Mouse (Mus musculus) myocyte (in vitro differentiated cells): ENCODE results near the gene Tmem25.

Experiments used
- MAX ChIP-seq: IDR thresholded peaks from one replicate; pipeline ENCODE4 v1.6.1; 2011; ENCODE audit warnings: low read depth, mild to moderate bottlenecking, control low read depth
- MYOD1 ChIP-seq, 3 experiments: IDR thresholded peaks; one replicate each; pipeline ENCODE4 v1.6.1; 2011; ENCODE audit warnings: control low read depth in 2 of 3, low read depth in 2 of 3, mild to moderate bottlenecking in 2 of 3, moderate library complexity in 1 of 3; ENCODE audit not compliant: insufficient read length in 2 of 3, control insufficient read depth in 1 of 3
- POLR2A ChIP-seq: IDR thresholded peaks from one replicate; pipeline ENCODE4 v1.6.1; 2011; ENCODE audit warnings: low read depth, mild to moderate bottlenecking, control low read depth, moderate library complexity; ENCODE audit not compliant: insufficient read length
- POLR2AphosphoS2 ChIP-seq: IDR thresholded peaks from one replicate; pipeline ENCODE4 v1.6.1; 2011; ENCODE audit warnings: low read depth, control low read depth; ENCODE audit not compliant: insufficient read length
- REST ChIP-seq: IDR thresholded peaks from one replicate; pipeline ENCODE4 v1.6.1; 2011; ENCODE audit warnings: mild to moderate bottlenecking, control low read depth, moderate library complexity; ENCODE audit not compliant: insufficient read depth, insufficient read length
- TCF12 ChIP-seq: IDR thresholded peaks from one replicate; pipeline ENCODE4 v1.6.1; 2011; ENCODE audit warnings: mild to moderate bottlenecking, control low read depth; ENCODE audit not compliant: poor library complexity, insufficient read depth, severe bottlenecking

DNA sequence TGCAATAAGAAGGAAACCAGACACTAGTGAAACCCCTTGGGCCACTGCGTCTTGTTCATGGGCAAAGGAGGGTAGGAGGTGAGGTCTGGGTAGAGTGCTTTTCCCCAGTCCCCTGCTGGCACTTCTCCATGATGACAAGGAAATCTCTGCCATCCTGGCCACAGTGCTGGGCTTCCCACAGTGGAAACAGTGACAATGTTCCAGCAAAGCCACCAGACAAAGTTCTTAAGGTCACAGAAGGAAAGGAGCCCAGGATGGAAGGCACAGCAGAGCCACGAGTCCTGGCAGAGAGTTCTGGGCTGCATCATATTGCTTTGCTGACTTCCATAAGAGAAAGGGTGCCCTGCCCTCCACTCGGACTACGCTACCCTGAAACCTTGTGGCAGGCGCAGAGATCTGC lies 6.4 kb upstream of the Tmem25 start:
- no peak for TF ChIP-seq POLR2AphosphoS2
- TF ChIP-seq MYOD1 (IDR thresholded peaks at IDR 0.05; ENCODE audit: control insufficient read depth in 1 of 3, insufficient read length in 2 of 3, low read depth in 2 of 3): no peak
- TF ChIP-seq TCF12: no peak
- no peak for TF ChIP-seq REST
- TF ChIP-seq POLR2A: no peak
- no peak for TF ChIP-seq MAX
